Comparison of ENCODE assay signal across 21 mouse cellular contexts in the genomic region with DNA sequence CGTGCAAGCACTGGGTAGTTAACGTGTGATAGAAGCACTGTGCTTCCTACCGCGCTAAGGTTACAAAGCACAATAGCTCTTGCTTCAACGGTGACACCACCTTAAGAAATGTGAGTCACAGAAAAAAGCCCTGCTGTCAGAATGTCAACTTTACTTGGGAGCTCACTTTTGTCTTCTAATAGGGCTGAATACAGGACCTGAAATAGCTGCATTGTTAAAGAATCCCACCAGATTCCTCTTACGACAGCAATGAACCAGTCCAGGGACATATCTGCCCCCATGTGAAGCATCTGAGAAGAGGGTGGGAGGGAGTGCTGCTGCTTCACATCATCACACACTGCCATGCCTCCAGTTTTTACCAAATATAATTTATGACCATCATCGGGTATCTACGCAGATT.
DNase-seq lines count a peak whose midpoint lies in the region; ATAC-seq and TF ChIP-seq lines count a peak whose summit lies in the region.
"Had no signal": no experiment of that assay in that cellular context is flagged by ENCODE, and none has a peak within 500 bp of the region (broad histone marks: within the 10 kb centered on the region; RNA-seq: fewer than 3 reads in every experiment).

No protein-coding gene starts in this region.

- peak; percentile 43; the same call in 1 of the 2 replicates for ATAC-seq in forebrain, postnatal 0 days
- no peak for ATAC-seq in forebrain, embryonic 11.5 days (replicated peaks; ENCODE audit: low FRiP score)
- no peak for ATAC-seq in kidney, embryonic 14.5 days (ENCODE audit: low FRiP score, low TSS enrichment)
- ATAC-seq: forebrain, embryonic 15.5 days; intestine, embryonic 16.5 days; Patski had no signal

- TF ChIP-seq POLR2A in brain, embryonic 14.5 days (IDR thresholded peaks at IDR 0.05; ENCODE audit: borderline replicate concordance, extremely low read depth, insufficient read depth, insufficient read length, poor library complexity, severe bottlenecking), result no peak

- intact Hi-C loops in left cerebral cortex, adult 2 months (cut with DNase I), result loop anchor here (2.0 kb wide), 1 partner anchor 67 kb away; no protein-coding TSS in a partner anchor

- no peaks in the 10 kb centered on the region for H3K36me3 ChIP-seq in forebrain, postnatal 0 days (ENCODE audit: insufficient read depth)
- H3K36me3 ChIP-seq in forebrain, embryonic 11.5 days (ENCODE audit: control insufficient read depth, insufficient read depth, low read length), result no peaks in the 10 kb centered on the region
- H3K36me3 ChIP-seq in kidney, embryonic 14.5 days (ENCODE audit: control insufficient read depth, insufficient read depth, low read length), result no peaks in the 10 kb centered on the region
- H3K36me3 ChIP-seq: embryonic facial prominence, embryonic 10.5 days; forebrain, embryonic 15.5 days; heart, embryonic 12.5 days; hindbrain, embryonic 10.5 days had no signal

- no peaks in the 10 kb centered on the region for H3K9me3 ChIP-seq in forebrain, postnatal 0 days (ENCODE audit: low read length)
- no peaks in the 10 kb centered on the region for H3K9me3 ChIP-seq in forebrain, embryonic 11.5 days (ENCODE audit: control insufficient read depth, low read length)
- H3K9me3 ChIP-seq in kidney, embryonic 14.5 days (ENCODE audit: control insufficient read depth, low read length), result no peaks in the 10 kb centered on the region
- H3K9me3 ChIP-seq: embryonic facial prominence, embryonic 10.5 days; forebrain, embryonic 15.5 days; heart, embryonic 12.5 days; hindbrain, embryonic 10.5 days had no signal

- H3K4me1 ChIP-seq in forebrain, postnatal 0 days (ENCODE audit: insufficient read depth), result no peaks in the 10 kb centered on the region
- no peaks in the 10 kb centered on the region for H3K4me1 ChIP-seq in forebrain, embryonic 11.5 days (replicated peaks; ENCODE audit: control insufficient read depth, insufficient read depth, low read length)
- H3K4me1 ChIP-seq in kidney, embryonic 14.5 days (ENCODE audit: control insufficient read depth, insufficient read depth, low read length), result no peaks in the 10 kb centered on the region
- H3K4me1 ChIP-seq: embryonic facial prominence, embryonic 10.5 days; forebrain, embryonic 15.5 days; hindbrain, embryonic 10.5 days had no signal

- H3K4me2 ChIP-seq in forebrain, postnatal 0 days (ENCODE audit: low read depth), result no peak overlapping the region
- H3K4me2 ChIP-seq in forebrain, embryonic 11.5 days (ENCODE audit: low read depth, low read length, severe bottlenecking), result no peak overlapping the region
- H3K4me2 ChIP-seq in kidney, embryonic 14.5 days (replicated peaks; ENCODE audit: low read depth, low read length), result no peak overlapping the region
- H3K4me2 ChIP-seq: forebrain, embryonic 15.5 days; heart, embryonic 12.5 days; hindbrain, embryonic 14.5 days had no signal

- 68% methylated on average over 8 of the region's 8 CpGs for WGBS in forebrain, postnatal 0 days
- WGBS in forebrain, embryonic 11.5 days, result 81% methylated on average over 8 of the region's 8 CpGs
- 89% methylated on average over 8 of the region's 8 CpGs for WGBS in kidney, embryonic 14.5 days

- H3K4me3 ChIP-seq in forebrain, postnatal 0 days (ENCODE audit: low read depth, low read length), result no peak overlapping the region
- H3K4me3 ChIP-seq in forebrain, embryonic 11.5 days (ENCODE audit: low read depth, low read length), result no peak overlapping the region
- H3K4me3 ChIP-seq in left cerebral cortex, adult 2 months, result no peak overlapping the region
- no peak overlapping the region for H3K4me3 ChIP-seq in kidney, embryonic 14.5 days (ENCODE audit: low read length)
- H3K4me3 ChIP-seq: embryonic facial prominence, embryonic 10.5 days; forebrain, embryonic 15.5 days; heart, adult 2 months; heart, embryonic 12.5 days; hindbrain, embryonic 10.5 days had no signal

- H3K27ac ChIP-seq in forebrain, postnatal 0 days (ENCODE audit: low read depth, low read length), result no peak overlapping the region
- no peak overlapping the region for H3K27ac ChIP-seq in forebrain, embryonic 11.5 days (ENCODE audit: low read depth, low read length)
- peak overlapping the region; percentile 29; the same call in 1 of the 2 replicates for H3K27ac ChIP-seq in left cerebral cortex, adult 2 months
- no peak overlapping the region for H3K27ac ChIP-seq in kidney, embryonic 14.5 days (ENCODE audit: low read depth, low read length)
- H3K27ac ChIP-seq: embryonic facial prominence, embryonic 10.5 days; forebrain, embryonic 15.5 days; heart, adult 2 months; hindbrain, embryonic 10.5 days; hindbrain, embryonic 14.5 days had no signal

- no peak for TF ChIP-seq CTCF in forebrain, postnatal 0 days (IDR thresholded peaks at IDR 0.05; ENCODE audit: low read depth)
- TF ChIP-seq CTCF in left cerebral cortex, adult 2 months (IDR thresholded peaks at IDR 0.05), result no peak
- TF ChIP-seq CTCF in brain, embryonic 14.5 days (IDR thresholded peaks at IDR 0.05; ENCODE audit: borderline replicate concordance, extremely low read depth, insufficient read depth, insufficient read length), result no peak

- DNase-seq in forebrain, postnatal 0 days, result peak; percentile 15
- DNase-seq in forebrain, embryonic 11.5 days (ENCODE audit: low spot score), result no peak
- no peak for DNase-seq in left cerebral cortex, adult 2 months (ENCODE audit: extremely low spot score in 1 of 2, low spot score in 2 of 2)
- DNase-seq in left cerebral cortex, adult 18-20 months (ENCODE audit: low spot score in 2 of 2), result no peak
- peak; percentile 22 for DNase-seq in brain, embryonic 14.5 days (ENCODE audit: low read depth)
- DNase-seq in cerebellum, adult 11-12 months, result no peak
- DNase-seq: adrenal gland, adult 8-10 months; adrenal gland, postnatal 36 days; cerebellum, adult 18-20 months; cerebellum, adult 9-11 months; cerebellum, postnatal 36 days; gastrocnemius, postnatal 14 days; heart, adult 2 months had no signal

- H3K9ac ChIP-seq in forebrain, postnatal 0 days, result no peak overlapping the region
- no peak overlapping the region for H3K9ac ChIP-seq in forebrain, embryonic 11.5 days (ENCODE audit: low read length)
- H3K9ac ChIP-seq in kidney, embryonic 14.5 days (ENCODE audit: low read depth, low read length), result no peak overlapping the region
- H3K9ac ChIP-seq: forebrain, embryonic 15.5 days; heart, embryonic 12.5 days; hindbrain, embryonic 14.5 days had no signal

- no peaks in the 10 kb centered on the region for H3K27me3 ChIP-seq in forebrain, postnatal 0 days (ENCODE audit: insufficient read depth, low read length)
- no peaks in the 10 kb centered on the region for H3K27me3 ChIP-seq in forebrain, embryonic 11.5 days (ENCODE audit: control insufficient read depth, insufficient read depth, low read length)
- no peaks in the 10 kb centered on the region for H3K27me3 ChIP-seq in kidney, embryonic 14.5 days (ENCODE audit: control insufficient read depth, insufficient read depth, low read length)
- H3K27me3 ChIP-seq: forebrain, embryonic 15.5 days; heart, embryonic 12.5 days; Patski had no signal

Comparison
In these comparisons a context has a peak if more than half of its experiments do, and no peak if none do; other contexts are left out.
1. DNase-seq: peak in forebrain, postnatal 0 days (single experiment) and brain, embryonic 14.5 days (single experiment); none in forebrain, embryonic 11.5 days (single experiment), left cerebral cortex, adult 2 months (0 of 2), left cerebral cortex, adult 18-20 months (0 of 2) and cerebellum, adult 11-12 months (single experiment).